Mouse (Mus musculus) layer of hippocampus, postnatal 14 days (tissue): ENCODE results near the gene Cpeb2. TPM values are rescaled to one million over a fixed set of nuclear protein-coding genes. Genes with fewer than 3 reads are reported as not detected.

Source experiments
- DNase-seq, 2 experiments: peaks; one replicate each; pipeline ENCODE4 v3.0.0; 2021 to 2022; ENCODE audit warnings: low spot score in 2 of 2, mixed read lengths in 1 of 2
- total RNA-seq, 2 experiments: library from RNA; stranded (reverse); gene quantifications; 2 replicates each; pipeline ENCODE4 v1.2.3; 2021

The Cpeb2 gene
- total RNA-seq, 2 experiments from 2014 or later = 52.4 to 57.3 TPM

DNA sequence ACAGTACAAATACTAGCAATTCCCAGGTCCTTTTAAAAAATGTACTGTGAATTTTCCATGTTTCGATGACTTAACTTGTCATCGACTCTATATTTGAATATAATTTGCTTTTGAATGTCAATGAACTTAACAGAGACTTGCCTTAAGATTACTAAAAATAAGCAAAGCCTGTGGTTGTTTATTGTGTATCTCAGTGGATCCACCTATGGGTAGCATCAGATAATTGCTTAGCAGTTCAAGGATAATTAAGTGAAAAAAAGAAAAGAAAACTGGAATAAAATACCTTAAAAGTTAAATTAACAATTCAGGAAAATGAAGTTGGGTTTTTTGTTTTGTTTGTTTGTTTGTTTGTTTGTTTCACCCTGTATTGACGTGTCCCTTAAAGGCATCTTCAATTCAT is 3.5 kb downstream of the Cpeb2 start:
- no peak for DNase-seq

DNA sequence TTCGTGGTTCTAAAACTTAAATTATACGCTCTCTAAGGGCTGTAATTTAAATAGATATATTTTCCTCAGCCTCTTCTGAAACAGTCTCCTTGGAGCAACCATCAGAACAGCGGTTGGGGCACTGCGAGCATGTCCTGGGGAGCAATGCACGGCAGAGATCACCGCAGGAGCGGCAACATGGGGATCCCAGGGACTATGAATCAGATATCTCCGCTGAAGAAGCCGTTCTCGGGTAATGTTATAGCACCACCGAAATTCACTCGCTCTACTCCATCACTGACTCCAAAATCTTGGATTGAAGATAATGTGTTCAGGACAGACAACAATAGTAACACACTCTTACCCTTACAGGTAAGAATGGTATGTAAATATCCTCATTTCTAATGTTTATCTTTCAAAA is 4.3 kb downstream of the Cpeb2 start:
- DNase-seq = no peak

DNA sequence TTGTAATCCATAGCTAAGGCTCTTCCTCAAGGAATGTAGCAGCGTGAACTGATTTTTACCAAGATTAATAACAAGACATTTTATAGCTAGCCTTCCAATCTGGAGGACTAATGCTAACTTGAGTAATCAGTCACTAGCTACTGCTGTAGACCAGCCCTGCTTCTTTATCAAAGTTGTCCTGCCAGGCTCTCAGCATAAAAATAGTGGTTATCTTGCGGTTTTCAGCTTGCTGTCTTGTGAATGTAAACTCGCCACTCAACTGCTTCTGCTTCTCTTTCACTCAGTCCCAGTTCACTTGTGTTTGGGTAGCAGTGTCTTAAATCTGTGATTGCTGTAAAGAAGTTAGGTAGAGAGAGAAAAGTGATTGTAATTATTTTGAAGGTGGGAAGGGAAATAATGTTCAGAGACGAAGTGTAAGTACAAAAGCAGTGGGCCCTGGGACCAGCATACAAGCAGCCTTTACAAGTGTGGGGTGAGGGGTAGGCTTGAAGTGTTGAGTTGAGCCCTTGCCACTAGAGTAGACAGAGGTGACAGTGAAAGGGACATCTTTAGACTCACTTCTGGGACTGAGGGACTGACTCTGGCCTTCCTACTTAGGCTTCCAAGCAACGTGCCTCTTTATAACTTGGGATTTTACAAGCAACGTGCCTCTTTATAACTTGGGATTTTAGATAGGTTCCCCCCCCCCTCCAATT is 6.3 kb downstream of the Cpeb2 start:
- no peak for DNase-seq

DNA sequence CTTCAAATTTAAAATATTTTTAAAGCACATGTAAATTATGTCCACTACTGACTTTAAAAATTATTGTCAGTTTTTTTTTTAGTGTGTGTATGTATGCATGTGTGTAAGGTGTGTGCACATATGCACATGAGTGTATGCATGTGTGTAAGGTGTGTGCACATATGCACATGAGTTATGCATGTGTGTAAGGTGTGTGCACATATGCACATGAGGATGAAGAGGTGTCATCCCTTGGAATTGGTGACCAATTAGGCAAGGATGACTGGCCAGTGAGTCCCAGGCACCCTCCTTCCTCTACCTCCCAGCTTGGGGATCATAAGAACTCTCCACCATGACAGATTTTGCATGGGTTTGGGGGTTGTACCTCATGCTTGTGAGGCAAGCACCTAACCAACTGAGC is 7.8 kb downstream of the Cpeb2 start:
- DNase-seq = no peak

DNA sequence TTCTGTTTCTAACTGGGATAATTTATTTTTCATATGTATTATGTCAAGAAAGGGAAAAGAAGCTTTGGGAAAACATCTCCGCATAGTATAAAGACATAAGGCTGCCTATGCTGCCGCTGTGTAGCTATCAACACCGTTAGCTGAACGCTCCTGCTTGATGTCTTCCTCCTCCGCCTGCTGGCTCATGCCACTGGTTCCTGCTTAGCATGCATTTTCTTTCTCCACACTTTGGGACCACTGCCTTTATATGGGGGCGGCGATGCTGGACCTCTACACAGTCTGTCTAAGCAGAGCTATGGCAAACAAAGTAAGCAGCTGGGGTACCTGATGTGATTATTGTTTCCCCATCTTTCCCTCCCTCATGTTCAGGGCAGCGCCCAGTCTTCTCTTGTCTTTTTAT is 13.3 kb downstream of the Cpeb2 start:
- no peak for DNase-seq

DNA sequence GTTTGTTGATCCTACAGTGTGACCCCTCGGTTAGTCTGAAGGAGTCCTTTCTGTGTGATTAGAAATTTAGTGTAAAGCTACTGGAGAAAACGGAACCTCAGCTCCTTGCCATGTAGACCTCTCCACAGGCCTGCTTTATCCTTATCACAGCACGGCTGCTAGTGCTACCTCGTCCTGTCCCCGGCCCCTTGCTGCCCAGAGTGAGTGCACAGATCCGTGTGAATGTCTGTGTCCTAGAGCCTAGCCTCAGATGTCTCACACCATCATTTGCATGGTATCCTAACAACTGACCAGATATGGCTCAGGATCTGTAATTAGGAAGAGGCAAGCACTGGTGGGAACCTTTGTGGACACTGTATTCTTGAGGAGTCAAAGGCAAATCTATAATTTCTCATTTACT is 14.0 kb downstream of the Cpeb2 start:
- DNase-seq = no peak

DNA sequence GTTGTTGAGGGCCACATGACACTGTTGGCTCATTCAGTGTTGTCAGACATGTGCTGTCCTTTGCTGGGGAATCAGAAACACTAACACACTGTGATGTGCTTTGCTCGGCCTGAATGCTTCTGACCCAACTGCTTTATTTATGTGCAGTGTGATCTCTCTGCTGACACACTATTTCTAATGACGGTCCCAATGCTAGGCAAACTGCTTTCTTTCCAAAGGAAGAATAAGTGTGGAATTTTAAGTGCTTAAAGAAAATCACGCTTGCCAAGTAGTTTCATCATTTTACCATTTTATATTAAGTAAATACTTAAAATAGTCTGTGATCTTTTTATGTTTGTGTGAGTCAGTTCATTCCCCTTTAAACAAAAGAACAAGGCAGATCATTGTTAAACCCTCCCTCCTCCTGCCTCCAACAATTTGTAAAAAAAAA is 15.0 kb downstream of the Cpeb2 start:
- no peak for DNase-seq

DNA sequence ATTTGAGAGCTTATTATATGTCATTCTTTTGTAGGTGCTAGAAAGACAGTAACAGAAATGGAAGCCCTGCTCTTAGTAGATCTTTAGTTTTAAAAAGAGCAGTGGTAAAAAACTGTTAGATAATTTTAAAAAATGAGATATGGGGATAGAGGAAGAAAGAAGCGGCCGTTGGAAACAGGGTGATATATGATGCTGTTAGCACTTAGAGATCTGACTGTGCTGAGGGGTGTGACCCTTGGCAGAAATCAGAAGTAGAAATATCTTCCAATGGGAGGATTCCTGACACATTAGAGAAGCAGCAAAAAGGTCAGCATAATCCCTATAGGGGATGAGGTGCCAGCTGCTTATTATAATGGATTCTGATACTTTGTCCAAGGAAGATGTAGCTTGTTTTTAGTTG is 24.5 kb downstream of the Cpeb2 start:
- DNase-seq = no peak

DNA sequence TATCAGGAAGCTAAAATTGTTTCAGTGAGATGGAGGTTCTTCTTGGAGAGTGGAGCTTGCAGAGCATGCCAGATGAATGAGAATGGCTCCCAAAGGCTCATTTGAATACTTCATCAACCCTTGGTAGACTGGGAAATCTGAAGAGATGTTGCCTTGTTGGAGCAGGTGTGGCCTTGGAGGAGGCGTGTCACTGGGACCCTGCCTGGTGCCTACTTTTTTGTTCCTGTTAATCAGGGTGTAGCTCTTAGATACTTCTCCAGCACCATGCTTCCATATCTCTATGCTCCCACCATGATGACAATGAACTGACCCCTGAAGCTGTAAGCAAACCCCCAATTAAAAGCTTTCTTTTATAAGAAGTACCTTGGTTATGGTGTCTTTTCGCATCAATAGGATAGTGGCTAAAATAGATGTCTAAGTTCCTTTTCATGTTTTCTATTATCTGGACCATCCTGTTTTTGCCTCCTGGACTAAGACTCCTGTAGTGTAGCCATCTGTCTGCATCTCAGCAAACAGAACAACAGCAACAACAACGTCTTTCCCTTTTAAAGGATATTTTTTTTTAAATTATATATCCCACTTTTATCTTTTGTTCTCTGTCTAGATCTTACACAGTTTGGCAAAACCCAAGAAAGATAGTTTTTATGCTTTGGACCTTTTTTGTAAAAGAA is 25.6 kb downstream of the Cpeb2 start:
- no peak for DNase-seq

DNA sequence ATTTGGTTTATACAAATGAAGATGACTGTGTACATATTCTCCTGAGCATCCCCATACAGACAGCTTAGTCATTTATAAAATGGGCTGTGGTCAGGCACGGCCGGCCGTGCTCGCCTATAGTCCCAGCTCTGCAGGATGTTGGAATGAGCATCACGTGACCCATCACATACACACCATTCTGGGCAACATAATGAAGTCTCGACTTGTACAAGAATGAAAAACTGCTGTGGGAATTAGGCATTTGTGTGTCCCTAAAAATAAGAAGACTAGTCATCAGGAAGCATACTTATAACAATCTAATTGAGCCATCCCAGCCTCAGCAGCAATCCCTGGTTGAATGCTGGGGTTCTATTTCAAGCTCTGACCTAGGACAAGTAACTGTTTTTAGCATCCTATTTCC is 28.8 kb downstream of the Cpeb2 start:
- no peak for DNase-seq

DNA sequence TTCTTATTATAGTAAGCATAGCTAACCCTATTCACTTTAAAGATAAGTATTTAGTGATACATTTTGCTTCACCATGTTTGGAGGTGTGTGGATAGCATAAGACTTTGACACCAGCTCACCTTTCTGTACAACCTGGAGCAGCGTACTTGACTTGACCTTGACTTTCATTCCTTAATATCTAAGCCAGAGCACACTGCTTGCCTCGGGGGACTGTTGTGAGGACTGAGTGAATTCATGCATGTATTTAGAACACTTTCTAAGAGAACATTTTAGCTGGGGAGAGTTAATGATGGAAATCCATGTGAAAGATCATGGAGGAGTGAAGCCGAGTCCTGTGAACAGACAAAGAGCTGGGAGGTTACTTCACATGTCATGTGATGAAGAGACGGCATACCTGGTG is 31.0 kb downstream of the Cpeb2 start:
- no peak for DNase-seq

DNA sequence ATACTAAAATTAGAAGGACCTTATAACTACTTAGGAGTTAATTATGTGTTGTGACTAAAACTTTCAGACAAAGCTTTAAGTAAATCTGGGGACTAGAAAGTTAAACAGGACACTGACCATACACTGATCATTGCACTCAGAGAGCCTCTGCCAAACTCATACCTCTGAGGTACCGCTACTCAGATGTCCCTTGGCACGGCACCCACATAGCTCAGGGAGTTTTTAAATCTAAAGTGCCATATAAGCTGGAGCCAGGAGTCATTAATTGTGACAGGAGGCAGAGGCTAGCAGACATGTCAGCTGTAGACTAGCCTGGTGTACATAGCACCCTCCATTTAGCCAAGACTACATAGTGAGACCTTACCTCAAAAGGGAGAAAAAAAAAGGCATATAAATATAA is 31.7 kb downstream of the Cpeb2 start:
- no peak for DNase-seq

DNA sequence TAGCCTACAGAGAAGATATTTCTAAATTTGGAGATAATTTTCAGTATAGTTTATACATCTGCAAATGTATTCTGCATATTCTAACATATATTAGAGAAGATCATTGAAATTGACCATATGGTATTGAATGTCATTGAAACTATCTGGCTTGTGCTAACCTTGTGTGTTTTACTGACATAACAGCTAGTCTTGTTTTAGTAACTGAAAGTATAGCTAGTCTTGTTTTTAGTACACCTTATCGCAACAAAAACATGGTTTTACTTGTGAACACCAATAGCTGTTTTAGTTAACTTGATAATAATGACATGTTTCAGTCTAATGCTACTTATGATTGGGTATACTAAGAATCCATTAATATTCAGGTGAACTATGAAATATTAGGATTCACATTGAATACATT is 45.0 kb downstream of the Cpeb2 start:
- DNase-seq = no peak

DNA sequence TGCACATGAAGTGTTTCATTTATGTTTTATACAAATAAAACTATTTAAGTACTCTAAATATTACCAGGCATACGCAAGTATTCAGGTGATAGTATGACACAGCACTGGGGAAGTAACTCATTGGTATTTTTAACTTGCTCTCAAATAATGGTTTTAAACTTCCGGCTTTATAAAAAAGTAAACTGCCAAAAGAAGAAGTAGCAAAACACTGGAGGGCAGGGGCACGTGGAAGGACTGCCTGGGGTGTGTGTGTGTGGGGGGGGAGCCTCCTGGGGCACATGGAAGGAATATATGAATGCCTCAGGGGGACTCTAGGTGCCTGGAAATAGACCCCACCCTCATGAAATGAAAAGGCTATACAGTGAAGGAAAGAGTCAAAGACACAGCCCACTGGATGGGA is 46.8 kb downstream of the Cpeb2 start:
- no peak for DNase-seq

DNA sequence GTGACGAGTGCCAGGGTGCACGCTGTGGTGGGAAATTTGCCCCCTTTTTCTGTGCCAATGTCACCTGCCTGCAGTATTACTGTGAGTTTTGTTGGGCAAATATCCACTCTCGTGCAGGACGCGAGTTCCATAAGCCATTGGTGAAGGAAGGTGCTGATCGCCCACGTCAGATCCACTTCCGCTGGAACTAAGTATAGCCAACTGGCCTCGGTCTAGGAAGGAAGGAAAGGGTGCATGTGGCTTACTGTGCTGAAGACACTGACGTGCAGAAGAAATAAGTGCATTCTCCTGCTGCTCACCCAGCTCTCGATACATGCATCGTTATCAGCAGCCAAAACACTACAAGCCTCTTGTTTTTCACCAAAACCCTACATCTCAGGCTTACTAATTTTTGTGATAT is 52.8 kb downstream of the Cpeb2 start:
- DNase-seq = no peak

DNA sequence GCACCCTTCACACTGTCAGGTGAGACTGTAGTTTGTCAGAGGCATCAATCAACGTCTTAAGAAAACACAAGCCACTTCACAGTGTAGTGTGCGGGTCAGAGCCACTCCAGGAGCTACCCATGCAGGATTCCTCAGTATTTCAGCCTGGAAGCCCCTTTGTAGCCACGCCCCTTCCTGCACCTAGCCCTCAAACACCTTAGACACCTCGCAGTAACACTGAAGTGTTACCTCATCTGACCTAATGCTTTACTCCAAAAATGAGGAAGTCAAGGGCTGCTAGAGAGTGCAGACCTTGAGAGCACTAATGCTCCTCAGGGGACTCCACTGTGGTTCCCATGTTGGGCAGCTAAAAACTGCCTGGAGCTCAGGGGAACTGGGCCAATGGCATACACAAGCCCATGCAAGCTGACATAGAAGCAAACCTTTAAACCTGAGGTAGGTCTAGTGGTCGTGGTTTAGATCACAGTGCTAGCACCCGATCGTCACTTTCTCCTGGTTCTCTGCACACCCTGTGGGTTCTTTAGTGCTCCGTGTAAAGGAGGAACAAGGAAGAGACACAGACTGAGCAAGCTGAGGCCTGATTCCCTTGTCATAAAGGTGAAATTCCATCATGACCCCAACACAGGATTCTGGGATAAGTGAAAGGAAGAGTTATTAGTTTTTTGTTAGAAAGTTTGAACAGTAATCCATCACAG is 56.9 kb downstream of the Cpeb2 start:
- no peak for DNase-seq

DNA sequence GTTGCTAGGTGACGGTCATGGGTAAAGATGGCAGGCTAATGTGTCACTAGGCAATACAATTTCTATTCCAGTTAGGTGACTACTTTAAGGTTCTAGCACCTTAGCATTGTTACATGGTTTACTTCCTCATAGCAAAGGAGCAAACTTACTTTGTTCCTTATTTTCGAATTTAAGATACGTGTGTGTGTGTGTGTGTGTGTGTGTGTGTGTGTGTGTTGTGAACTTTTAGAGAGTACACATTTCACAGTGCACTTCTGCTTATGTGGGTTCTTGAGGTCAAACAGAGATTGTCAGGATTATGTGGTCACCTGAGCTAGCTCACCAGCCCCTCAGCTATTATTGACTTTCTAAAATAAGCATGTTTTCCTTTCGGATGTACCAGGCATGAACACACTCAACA is 60.2 kb downstream of the Cpeb2 start:
- no peak for DNase-seq

DNA sequence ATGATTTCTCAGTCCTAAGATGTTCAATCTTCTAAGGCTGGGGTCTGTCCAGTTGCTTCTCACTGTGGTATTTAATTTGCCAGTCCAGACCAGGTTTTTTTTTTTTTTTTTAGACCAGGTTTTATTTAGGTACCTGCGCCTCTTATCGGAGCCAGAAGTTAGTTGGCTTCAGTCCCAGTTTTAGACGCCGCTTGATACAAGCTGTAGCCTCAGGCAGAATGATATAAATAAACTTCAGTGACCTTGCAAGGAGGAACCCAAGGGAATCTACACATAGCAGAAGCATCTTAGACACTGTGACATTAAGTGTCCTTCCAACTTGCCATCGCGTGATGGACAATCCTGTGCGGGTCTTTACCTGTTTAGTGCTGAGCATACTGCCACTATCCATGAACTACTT is 64.5 kb downstream of the Cpeb2 start:
- no peak for DNase-seq

DNA sequence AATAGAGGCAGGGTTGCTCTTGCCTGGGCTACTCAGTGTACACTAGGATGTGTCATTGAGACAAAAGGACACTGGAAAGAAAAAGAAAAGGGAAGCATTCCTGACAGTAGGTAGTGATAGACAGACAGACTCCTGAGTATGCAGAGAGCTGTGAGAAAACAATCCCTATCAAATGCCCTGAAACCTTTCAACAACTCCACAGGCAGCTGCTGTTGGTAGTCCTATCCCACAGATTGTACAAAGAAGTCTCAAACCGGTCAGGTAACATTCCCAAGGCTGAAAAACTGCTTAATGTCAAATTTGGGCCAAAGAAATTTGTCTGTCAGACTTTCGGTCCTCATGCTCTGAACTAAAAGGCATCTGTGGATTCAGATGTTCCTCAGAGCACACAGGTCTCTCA is 66.0 kb downstream of the Cpeb2 start:
- DNase-seq = no peak

DNA sequence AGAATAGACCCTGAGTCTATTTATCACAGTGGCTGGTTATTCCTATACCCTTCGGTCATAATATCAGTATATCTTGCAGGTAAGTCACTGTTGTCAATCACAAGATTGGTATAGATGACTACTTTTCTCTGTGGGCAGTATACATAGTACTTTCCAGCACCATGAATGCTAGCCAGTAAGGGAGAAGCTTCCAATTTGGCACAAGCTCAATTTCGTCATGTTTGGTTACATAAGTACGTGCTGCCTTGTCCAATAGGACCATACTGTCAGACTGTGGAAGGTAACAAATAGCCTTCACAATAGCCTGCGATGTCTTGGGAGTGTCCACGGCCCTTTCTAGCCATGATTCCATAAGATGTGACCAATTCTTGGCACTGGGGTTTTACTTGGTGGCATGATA is 67.1 kb downstream of the Cpeb2 start:
- no peak for DNase-seq

DNA sequence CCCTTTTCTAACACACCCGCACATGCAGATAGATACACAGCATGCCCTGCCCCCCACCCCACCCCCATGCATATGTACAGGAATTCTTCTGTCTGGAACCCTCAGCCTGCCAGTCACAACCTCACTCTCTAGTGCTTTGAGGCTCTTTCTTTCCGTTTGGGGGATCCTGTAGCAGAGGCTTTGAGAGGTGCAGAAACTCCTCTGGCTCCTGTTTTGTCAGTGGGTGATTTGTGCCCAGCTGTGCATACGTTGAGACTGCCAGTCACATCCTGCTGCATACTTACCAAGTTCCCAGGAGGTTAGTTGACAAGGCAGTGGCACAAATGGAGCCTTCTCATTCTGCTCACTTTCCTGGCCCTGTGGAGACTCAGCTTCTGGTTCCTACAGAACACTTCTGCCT is 68.0 kb downstream of the Cpeb2 start:
- no peak for DNase-seq

DNA sequence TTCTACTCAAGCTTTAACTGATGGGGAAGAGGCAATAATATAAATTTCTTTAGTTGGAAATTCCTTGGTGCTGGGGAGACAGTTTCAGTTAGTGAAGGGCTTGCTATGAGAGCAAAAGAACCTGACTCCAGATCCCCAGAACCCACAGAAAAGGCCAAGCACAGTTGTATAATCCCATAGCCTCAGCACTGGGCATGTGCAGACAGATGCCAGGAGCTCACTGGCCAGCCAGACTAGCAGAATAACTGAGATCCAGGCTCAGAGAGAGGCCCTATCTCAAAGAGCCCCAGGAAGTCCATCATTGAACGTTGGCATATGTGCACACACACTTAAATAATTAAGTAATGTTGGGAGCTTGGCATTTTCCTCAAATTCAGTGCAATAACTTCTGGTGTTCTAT is 70.5 kb downstream of the Cpeb2 start:
- DNase-seq = no peak

DNA sequence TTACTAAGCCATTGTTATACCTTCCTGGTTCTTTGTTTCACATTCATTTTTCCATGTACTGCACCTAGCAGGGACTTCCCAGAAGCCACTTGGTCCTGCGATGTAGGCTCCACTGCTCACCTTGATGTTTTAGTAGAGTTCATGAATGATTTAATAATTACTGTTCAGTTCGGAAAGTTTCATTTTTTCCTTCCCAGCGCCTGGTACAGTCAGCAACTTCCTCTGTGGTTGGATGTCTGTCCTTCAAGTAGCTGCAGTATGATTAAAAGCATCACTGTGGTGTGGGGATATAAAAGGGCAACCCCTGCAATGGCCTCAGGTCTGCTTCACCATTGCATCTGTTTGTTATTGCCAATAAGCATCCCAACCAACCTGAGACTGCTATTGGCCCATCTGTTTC is 72.5 kb downstream of the Cpeb2 start:
- DNase-seq = no peak
